Mouse (Mus musculus): ENCODE results near the gene Sf3b5. TPM values are rescaled to one million over a fixed set of nuclear protein-coding genes. Genes with fewer than 3 reads are reported as not detected.
A peak's percentile ranks its signal among the peaks of the same experiment; 100 is the strongest.

The Sf3b5 gene
- total and polyA plus RNA-seq, 3 experiments = 41.9 to 51.3 (median 49.1) TPM

DNA sequence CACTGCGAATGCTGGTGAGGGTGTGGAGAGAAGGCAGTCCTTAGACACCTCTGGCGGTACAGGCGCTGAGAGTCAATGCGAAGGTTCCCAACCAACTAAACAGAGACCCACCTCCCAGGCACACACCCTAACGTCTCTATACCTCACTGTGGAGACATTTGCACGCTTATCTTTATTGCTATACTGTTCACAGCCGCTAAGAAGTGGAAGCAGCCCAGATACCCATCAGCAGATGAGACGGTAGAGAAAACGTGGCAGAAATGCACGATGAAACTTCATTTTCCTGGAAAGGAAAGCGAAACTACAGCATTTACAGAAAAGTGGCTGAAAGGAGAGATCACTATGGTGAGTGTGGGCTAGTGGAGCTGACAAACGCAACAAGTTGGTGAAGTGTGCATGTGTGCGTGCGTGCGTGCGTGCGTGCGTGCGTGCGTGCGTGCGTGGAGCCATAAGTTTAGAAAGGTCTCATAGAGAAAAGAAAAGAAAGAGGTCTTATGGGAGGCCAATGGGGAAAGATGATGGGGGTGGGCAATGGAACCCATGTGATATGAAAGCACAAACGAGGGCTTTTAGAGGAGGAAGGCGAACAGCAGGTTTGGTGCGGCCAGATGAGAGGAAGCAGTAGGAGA is 11.6 kb upstream of the Sf3b5 start:
- Histone ChIP-seq H3K36me3 (replicated peaks in 1 of 2; ENCODE audit: control insufficient read depth in 1 of 2, insufficient read depth in 1 of 2, low read length in 1 of 2) (no peaks in the 10 kb centered on the region), H3K4me2 (ENCODE audit: insufficient read depth, low read depth, poor library complexity, severe bottlenecking) (peak overlapping the region; percentile 93), H3K27ac (ENCODE audit: insufficient read depth, low read depth) (peak overlapping the region; percentile 89), H3K4me3 (replicated peaks in 1 of 3; ENCODE audit: low read depth in 2 of 3, low read length in 2 of 3, poor library complexity in 1 of 3) (peak overlapping the region in 2 of 3 experiments; percentile 12 to 65), H3K4me1 (ENCODE audit: control insufficient read depth in 1 of 2, insufficient read depth in 2 of 2) (peaks cover 15 to 39% of the 10 kb centered on the region in 2 experiments), H3K9me3 (replicated peaks; ENCODE audit: low read length) (no peaks in the 10 kb centered on the region), H3K27me3 (replicated peaks) (no peaks in the 10 kb centered on the region), H3K9ac (ENCODE audit: insufficient read depth, low read depth) (peak overlapping the region; percentile 80), H3K79me2 (replicated peaks; ENCODE audit: control insufficient read depth, extremely low read depth, insufficient read depth, poor library complexity, severe bottlenecking) (no peaks in the 10 kb centered on the region)
- in situ Hi-C loops (cut with MboI; ENCODE audit: low pct_ligation_motif_present, low pct_unique_long_range_greater_than_20kb, low sequenced_read_pairs) = loop anchor here (10.0 kb wide), 1 partner anchor 309 kb away; no protein-coding TSS in a partner anchor
- peak; percentile 18 for TF ChIP-seq HCFC1 (IDR thresholded peaks at IDR 0.05; ENCODE audit: low read depth, low read length)
- TF ChIP-seq MAZ (IDR thresholded peaks at IDR 0.05; ENCODE audit: low read depth, low read length) = no peak
- TF ChIP-seq CTCF (conservative IDR thresholded peaks at IDR 0.05 in 1 of 2, IDR thresholded peaks at IDR 0.05 in 1 of 2; ENCODE audit: low read depth in 2 of 2, low read length in 2 of 2) = no peak
- TF ChIP-seq ZC3H11A (IDR thresholded peaks at IDR 0.05; ENCODE audit: low read depth, low read length) = no peak
- peak; percentile 35; the same call in 1 of the 2 replicates for TF ChIP-seq IRF4 (IDR thresholded peaks at IDR 0.05; ENCODE audit: low read depth, low read length)
- TF ChIP-seq MAFK (IDR thresholded peaks at IDR 0.05; ENCODE audit: insufficient replicate concordance, low read length) = no peak
- peak; percentile 76 for TF ChIP-seq MAX (IDR thresholded peaks at IDR 0.05; ENCODE audit: low read length)
- no peak for TF ChIP-seq RAD21 (IDR thresholded peaks at IDR 0.05; ENCODE audit: low read depth, low read length)
- no peak for TF ChIP-seq EP300 (IDR thresholded peaks at IDR 0.05; ENCODE audit: low read length)
- no peak for TF ChIP-seq GABPA (IDR thresholded peaks at IDR 0.05; ENCODE audit: insufficient replicate concordance, low read depth, low read length)
- no peak for TF ChIP-seq JUN (IDR thresholded peaks at IDR 0.05; ENCODE audit: insufficient read depth, low read depth, low read length)
- TF ChIP-seq MXI1 (IDR thresholded peaks at IDR 0.05; ENCODE audit: low read depth, low read length) = peak; percentile 76; the same call in 1 of the 2 replicates
- no peak for TF ChIP-seq USF1 (IDR thresholded peaks at IDR 0.05; ENCODE audit: low read depth, low read length)
- no peak for TF ChIP-seq ZKSCAN1 (IDR thresholded peaks at IDR 0.05; ENCODE audit: borderline replicate concordance, low read depth, low read length)
- no peak for TF ChIP-seq KAT2A (IDR thresholded peaks at IDR 0.05; ENCODE audit: insufficient replicate concordance, low read length)
- peak; percentile 70 for TF ChIP-seq BHLHE40 (IDR thresholded peaks at IDR 0.05; ENCODE audit: low read depth, low read length)
- no peak; the same call in 1 of the 2 replicates for TF ChIP-seq ELF1 (IDR thresholded peaks at IDR 0.05; ENCODE audit: low read depth, low read length)
- no peak for TF ChIP-seq UBTF (IDR thresholded peaks at IDR 0.05; ENCODE audit: low read depth, low read length)
- peak; percentile 37; the same call in 1 of the 2 replicates for TF ChIP-seq NELFE (IDR thresholded peaks at IDR 0.05; ENCODE audit: low read depth, low read length)
- TF ChIP-seq ZMIZ1 (IDR thresholded peaks at IDR 0.05; ENCODE audit: low read depth, low read length) = no peak
- TF ChIP-seq ZNF384 (IDR thresholded peaks at IDR 0.05; ENCODE audit: low read depth, low read length) = no peak
- no peak for TF ChIP-seq CHD2 (IDR thresholded peaks at IDR 0.05; ENCODE audit: low read length)
- TF ChIP-seq TCF12 (IDR thresholded peaks at IDR 0.05; ENCODE audit: low read depth, low read length) = peak; percentile 32; the same call in 1 of the 2 replicates
- TF ChIP-seq MEF2A (IDR thresholded peaks at IDR 0.05; ENCODE audit: borderline replicate concordance, low read depth, low read length) = no peak
- peak; percentile 40; the same call in 1 of the 2 replicates for TF ChIP-seq POLR2A (IDR thresholded peaks at IDR 0.05; ENCODE audit: low read depth, low read length)
- TF ChIP-seq USF2 (conservative IDR thresholded peaks at IDR 0.05; ENCODE audit: low read depth, low read length) = no peak
- 0 out of 2 replicates have a peak, but pooled peaks have one; percentile 37 for TF ChIP-seq NRF1 (IDR thresholded peaks at IDR 0.05; ENCODE audit: low read depth, low read length)
- no peak for TF ChIP-seq E2F4 (IDR thresholded peaks at IDR 0.05; ENCODE audit: insufficient replicate concordance, low read depth, low read length)
- TF ChIP-seq ETS1 (conservative IDR thresholded peaks at IDR 0.05; ENCODE audit: low read depth, low read length) = no peak
- TF ChIP-seq SIN3A (IDR thresholded peaks at IDR 0.05; ENCODE audit: low read length) = peak; percentile 49; the same call in 1 of the 2 replicates
- TF ChIP-seq CHD1 (IDR thresholded peaks at IDR 0.05; ENCODE audit: low read depth, low read length) = peak; percentile 84
- TF ChIP-seq RCOR1 (conservative IDR thresholded peaks at IDR 0.05; ENCODE audit: low read depth, low read length) = no peak
- TF ChIP-seq TBP (conservative IDR thresholded peaks at IDR 0.05; ENCODE audit: low read depth, low read length) = no peak; the same call in 1 of the 2 replicates
- 0 out of 2 replicates have a peak, but pooled peaks have one; percentile 1 for TF ChIP-seq SMC3 (IDR thresholded peaks at IDR 0.05; ENCODE audit: low read depth, low read length)
- no peak for TF ChIP-seq POLR2AphosphoS2 (IDR thresholded peaks at IDR 0.05; ENCODE audit: low read depth, low read length)
- TF ChIP-seq MYC (IDR thresholded peaks at IDR 0.05; ENCODE audit: low read depth, low read length) = peak; percentile 69; the same call in 1 of the 2 replicates
- TF ChIP-seq JUND (conservative IDR thresholded peaks at IDR 0.05; ENCODE audit: low read depth, low read length) = no peak
- no peak for TF ChIP-seq PAX5 (IDR thresholded peaks at IDR 0.05; ENCODE audit: low read length)
- dilution Hi-C loops (cut with MboI; ENCODE audit: extremely low pct_ligation_motif_present, extremely low pct_unique_long_range_greater_than_20kb, low sequenced_read_pairs) = no loop called here
- no peak for DNase-seq (ENCODE audit: extremely low read depth)

Data from CH12.LX (cell line).